Mouse (Mus musculus): ENCODE data around the gene Inafm2.

The Inafm2 gene

DNA sequence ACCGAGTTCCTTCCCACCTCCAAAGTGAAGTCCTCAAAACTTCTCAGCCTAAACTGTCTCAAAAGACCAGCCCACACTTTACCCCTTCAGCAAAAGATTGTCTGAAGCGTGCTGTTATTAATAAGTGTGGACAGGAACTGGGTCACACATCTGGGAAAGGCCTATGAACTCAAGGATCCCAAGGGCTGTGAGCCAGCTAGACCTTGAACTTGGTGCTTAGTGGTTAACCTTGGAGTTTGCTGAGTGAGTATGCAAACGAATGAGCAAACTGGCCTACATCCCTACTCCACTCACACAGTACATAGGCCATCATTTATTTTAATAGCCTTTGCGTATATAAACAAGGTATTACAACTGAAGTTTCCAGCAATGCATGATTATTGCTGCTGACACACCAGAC is 20.0 kb upstream of the Inafm2 start:
- DNase-seq (ENCODE audit: low read depth, low spot score), result no peak

DNA sequence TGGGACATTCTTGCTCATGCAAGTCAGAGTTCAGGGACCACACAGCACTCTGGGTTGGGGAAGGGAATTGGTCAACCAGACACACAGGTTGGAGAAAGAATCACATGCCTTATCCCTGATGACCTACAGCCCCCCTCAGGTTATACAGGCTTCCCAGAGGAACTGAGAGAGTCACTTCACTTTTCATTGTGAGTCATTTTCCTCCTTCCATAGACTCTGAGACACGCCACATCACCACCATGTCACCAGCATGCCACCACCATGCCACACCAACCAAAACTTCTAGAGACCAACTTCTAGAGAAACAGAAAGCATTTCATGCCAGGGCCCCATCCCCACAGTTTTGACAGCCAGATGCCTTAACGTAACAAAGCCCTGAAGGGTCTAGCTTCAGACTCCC is 18.7 kb upstream of the Inafm2 start:
- no peak for DNase-seq (ENCODE audit: low read depth, low spot score)

DNA sequence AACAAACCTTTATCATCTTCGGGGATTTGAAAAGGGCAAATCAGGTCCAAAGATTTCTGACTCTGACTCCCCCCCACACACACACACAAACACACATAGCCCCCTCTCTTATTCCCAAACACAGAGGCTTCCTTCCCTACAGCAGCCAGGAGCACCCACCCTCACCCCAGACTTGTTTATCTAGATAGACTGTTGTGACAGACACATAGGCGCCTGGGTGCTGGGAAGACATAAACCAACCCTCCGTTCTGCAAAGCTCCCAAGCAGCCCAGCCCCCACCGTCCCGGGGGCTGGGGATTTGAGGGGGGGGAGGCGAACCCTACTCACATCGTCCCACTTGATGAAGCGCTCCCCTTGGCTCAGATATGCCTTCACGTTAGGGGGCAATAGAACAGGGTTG is 17.6 kb upstream of the Inafm2 start:
- no peak for DNase-seq (ENCODE audit: low read depth, low spot score)

DNA sequence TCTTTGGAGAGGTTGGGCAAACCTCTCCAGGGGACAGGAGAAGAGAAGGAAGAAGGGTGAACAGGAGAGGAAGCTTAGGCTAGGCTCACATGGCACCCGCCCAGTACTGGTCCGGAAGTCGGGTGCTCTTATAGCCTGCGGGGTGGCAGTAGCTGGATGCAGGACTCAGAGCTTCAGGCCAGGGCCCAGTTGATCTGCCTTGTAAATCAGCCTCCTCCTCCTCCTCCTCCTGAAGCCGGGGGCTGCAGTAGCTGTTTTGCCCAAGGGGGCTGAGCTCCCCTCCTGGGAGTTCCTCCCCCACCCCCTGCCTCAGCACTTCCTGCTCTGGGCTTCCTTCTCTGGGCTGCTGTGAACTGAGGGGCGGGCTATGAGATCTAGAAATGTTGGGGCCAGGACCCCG is 17.2 kb upstream of the Inafm2 start, which contains the start of gene Plcb2:
Plcb2 (minus strand) TSS at position 102 of the 400 bp plus-strand sequence.
- no peak for DNase-seq (ENCODE audit: low read depth, low spot score)

- DNase-seq (ENCODE audit: low read depth, low spot score), result no peak
Measured at GRCm38 (mm10) chr2:118729194-118729593, 16.4 kb upstream of the Inafm2 start.

DNA sequence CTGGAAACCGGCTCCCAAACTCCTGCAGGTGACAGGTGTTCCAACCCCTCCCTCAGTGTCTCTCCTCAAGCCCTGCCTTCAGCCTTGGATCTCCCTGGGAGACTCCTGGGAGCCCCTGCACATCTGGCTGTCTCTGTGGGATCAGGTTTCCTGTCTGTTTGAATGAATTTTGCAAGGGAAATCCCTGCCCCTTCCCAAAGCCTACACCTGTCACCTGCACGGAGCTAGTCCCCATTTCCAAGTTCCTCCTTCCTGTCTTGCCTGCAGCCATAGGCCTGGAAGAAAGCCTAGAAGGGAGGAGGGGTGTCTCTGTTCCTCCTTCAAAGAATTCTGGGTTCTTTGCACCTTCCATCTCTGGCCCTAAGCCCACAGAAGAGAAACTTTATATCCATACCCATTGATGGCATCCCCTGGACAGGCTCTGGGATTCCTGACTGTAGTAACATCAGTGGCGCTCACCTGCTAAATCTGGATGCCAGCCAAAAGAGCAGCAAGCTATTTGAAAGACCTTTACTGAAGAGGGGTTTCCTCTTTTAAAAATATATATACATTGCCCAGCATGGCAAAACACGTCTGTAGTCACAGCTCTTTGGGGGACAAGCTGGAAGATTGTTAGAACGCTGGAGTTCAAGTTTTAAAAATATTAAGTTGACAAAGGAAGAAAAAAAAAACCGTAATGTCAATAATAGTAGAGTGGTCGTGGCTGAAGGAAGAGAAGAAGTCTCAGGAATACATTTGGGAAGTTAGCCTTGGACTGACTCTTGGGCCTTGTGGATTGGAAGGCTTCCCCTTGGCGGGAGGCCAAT is 15.5 kb upstream of the Inafm2 start:
- no peak for DNase-seq (ENCODE audit: low read depth, low spot score)

GRCm38 (mm10) chr2:118730622-118730915 is 15.0 kb upstream of the Inafm2 start:
- no peak for DNase-seq (ENCODE audit: low read depth, low spot score)

DNA sequence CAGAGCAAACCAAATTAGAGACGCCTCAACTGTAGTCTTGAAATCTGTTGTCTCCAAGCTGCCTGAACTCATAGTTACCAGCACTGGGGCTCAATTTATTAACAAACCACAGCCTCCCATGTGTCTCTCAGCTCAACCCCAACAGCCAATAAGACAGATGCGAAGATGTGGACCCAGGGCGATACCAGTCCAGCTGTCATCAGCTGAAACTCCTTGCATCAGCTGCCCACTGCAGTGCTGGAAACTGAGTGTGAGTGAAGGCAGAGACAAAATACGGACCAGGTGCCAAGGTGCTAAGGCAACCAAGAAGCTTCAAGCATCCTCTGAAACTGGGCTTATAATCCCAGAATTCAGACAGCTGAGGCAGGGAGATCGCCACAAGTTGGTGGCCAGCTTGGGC is 13.6 kb upstream of the Inafm2 start:
- DNase-seq (ENCODE audit: low read depth, low spot score), result no peak

- no peak for DNase-seq (ENCODE audit: low read depth, low spot score)
Measured at GRCm38 (mm10) chr2:118733341-118733740, 12.2 kb upstream of the Inafm2 start.

GRCm38 (mm10) chr2:118740341-118740740 is 5.2 kb upstream of the Inafm2 start:
- no peak for DNase-seq (ENCODE audit: low read depth, low spot score)

DNA sequence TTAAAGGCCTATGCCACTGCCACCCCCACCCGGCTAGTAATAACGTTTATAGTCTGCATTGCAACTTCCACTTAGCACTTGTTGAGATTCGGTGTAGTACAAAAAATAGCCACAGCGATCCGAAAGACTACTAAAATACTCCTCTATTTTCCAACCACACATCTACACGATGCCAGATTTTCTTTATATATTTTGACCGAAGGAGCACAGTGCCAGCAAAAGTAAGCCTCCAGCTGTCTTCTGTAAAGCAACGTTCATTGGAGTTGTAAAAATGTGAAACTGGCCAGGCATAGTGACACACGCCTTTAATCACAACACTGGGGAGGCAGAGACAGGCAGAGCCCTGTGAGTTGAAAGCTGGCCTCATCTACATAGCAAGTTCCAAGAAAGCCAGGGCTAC is 4.4 kb upstream of the Inafm2 start:
- no peak for DNase-seq (ENCODE audit: low read depth, low spot score)

DNA sequence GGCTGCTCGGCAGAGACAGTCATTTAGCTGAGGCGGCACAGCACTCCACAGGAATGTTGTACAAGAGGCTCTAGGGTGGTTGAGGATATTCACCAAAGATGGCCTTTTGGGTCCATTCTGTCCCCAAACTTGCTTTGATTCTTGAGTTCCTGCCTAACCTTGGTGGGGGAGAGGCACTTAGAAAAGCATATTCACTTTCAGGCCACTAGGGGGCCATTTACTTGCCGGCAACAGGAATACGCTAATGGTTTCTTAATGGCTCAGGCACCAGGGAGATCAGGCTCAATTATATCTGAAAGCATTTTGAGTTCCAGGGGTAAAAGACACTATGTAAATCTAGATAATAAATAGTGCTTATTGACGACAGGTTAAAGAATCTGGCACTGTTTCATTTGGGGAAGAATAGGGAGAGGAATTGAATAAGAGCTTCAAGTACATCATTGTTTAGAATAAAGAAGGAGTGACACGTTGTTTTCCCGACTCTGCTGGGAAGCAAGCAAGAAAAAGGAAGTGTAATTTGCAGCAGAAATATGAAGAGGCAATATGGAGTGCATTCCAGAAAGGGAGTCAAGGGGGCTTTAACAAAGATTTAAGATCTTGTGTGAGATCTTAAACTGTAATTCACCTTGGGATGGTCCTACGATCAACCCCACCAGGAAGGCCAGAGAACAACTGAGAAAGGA is 2.2 kb upstream of the Inafm2 start:
- DNase-seq (ENCODE audit: low read depth, low spot score), result no peak

DNA sequence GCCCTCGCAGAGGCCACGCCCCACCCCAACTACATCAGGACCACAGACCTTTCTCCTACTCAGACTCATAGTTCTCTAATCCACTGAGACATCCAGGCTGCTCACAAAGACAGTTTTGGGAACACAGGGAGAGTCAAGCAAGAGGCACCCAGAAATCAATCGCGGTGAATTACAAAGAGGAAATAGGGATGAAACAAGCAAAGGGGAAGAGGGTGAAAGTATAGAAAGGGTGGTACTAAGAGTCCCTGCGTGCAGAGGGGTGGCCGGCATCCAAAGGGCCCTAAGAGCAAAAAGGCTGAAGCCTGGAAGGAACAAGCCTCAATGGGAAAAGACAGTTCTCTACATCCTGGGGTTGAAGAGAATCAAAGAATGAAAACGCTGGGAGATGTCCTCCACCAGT is 937 bp upstream of the Inafm2 start:
- no peak for DNase-seq (ENCODE audit: low read depth, low spot score)

DNA sequence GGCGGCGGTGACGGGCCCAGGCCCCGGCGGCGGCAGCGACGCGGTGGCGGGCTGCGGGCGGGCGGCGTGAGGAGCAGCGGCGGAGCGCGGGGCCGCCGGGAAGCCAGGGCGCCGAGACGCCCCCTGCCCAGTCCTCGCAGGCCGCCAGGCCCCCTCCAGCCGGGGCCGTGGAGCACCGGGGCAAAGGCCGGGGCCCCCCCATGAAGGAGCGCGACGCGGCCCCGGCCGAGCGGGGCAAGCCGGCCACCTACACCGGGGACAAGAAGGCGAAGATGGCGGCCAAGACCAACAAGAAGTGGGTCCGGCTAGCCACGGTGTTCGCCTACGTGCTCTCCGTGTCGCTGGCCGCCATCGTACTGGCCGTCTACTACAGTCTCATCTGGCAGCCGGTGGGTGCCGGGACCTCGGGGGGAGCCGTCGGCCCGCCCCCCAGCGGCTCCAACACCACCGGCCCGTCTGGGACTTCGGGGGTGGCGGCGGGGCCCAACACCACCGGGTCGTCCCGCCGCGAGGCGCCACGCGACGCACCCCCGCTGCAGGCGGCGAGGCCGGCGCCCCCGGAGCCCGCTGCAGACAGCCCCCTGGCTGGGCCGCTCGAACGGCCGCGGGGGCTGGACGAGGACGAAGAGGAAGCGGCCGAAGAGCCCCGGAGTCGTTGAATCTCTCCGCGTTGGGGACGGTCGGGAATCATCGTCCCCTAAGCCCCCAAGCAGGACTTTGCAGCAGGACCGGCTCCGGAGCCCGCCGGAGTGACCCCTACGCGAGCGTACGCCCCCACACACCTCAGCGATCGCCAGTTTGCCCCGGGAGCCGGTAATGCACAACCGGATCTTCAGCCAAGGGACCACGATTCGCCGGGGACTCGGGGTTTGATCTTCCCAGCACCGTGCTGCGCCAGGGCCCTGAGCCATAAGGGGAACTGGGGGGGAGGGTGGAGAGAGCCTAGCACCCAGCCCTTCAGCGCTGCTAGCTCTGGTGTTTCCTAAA is 650 bp downstream of the Inafm2 start:
- DNase-seq (ENCODE audit: low read depth, low spot score), result no peak

- no peak for DNase-seq (ENCODE audit: low read depth, low spot score)
Measured at GRCm38 (mm10) chr2:118747301-118747960, 1.9 kb downstream of the Inafm2 start.

- DNase-seq (ENCODE audit: low read depth, low spot score), result no peak
Measured at GRCm38 (mm10) chr2:118749341-118749884, 3.9 kb downstream of the Inafm2 start.

GRCm38 (mm10) chr2:118750476-118750875 is 4.9 kb downstream of the Inafm2 start:
- no peak for DNase-seq (ENCODE audit: low read depth, low spot score)

GRCm38 (mm10) chr2:118751896-118752791 is 6.6 kb downstream of the Inafm2 start:
- DNase-seq (ENCODE audit: low read depth, low spot score), result no peak

DNA sequence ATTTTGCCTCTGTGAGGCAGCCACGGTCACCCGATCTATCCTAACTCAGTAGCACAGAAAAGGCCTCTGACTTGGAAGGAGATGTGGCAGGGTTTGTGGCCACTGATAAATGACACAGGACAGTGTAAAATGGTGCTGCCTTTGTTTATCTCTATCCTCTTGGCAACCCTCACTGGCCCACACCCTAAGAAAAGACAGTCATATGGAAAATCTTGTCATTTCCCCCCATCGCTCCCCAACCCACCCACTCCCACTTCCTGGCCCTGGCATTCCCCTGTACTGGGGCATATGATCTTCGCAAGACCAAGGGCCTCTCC is 7.2 kb downstream of the Inafm2 start:
- no peak for DNase-seq (ENCODE audit: low read depth, low spot score)

DNA sequence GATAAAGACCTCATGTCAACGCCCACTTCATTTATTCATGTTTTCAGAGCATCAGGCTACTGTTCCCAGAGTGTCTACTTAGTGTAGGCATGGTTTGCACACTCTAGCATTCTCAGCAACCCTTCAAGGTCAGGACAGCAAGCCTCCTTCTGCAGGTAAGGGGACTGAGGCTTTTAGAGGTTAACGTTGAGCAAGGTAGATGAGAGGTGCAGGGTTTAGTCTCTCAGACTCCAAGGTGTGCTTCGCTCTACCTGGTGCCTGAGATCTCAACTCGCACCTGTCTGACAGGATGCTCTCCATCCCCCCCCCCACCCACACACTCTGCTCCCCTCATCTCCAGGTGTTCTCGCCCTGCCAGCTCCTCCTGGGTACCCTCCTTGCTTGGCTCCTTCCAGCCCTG is 8.6 kb downstream of the Inafm2 start:
- DNase-seq (ENCODE audit: low read depth, low spot score), result no peak

- DNase-seq (ENCODE audit: low read depth, low spot score), result no peak
Measured at GRCm38 (mm10) chr2:118755407-118755806, 9.8 kb downstream of the Inafm2 start.
